Mouse (Mus musculus): ENCODE results near the gene Tnnt2. TPM values are rescaled to one million over a fixed set of nuclear protein-coding genes. Genes with fewer than 3 reads are reported as not detected.
A peak's percentile ranks its signal among the peaks of the same experiment; 100 is the strongest.

The Tnnt2 gene
- polyA plus RNA-seq, 1 experiment from 2014 or later, result 48.4 TPM

DNA sequence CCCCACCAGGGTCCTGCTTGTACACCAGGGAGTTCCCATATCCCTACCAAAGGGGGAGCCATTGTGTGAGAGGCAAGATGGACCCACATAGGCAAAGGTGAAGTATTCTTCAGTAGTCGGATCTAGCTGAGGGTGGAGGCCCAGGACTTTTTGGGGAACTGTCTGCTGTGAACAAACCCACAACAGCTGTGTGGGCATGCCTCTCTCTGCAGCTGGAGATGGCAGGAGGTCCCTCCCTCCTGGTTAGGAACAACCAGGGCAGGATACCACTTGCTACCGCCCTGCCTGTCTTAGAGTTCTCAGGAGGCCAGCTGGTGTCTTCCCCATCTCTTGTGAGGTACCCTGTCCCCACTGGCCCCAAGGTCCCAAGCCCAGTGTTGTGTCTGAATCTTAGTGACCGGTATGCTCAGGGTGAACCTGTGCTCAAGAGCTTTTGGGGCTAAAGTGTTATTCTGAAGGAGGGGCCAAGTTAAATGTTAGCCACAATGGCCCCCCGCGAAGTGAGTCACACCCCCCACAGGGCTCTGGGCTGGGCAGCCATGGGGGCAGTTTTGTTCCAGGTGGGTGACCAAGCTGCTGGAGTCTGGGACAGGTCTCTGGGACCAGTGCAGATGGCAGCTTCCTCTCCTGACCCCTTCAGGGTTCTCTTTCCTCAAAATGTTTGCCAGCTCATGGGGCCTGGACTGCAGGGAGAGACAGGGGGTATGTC lies 22.3 kb upstream of the Tnnt2 start:
- 77% methylated on average over 5 of the region's 5 CpGs for WGBS
- H3K4me1 ChIP-seq (ENCODE audit: control insufficient read depth, insufficient read depth, low read length), result peaks cover 20% of the 10 kb centered on the region; the same call in 1 of the 2 replicates
- ATAC-seq (ENCODE audit: insufficient read depth, low FRiP score), result no peak
- peak overlapping the region; percentile 95 for H3K27ac ChIP-seq (ENCODE audit: low read length)
- no peak overlapping the region for H3K4me3 ChIP-seq (replicated peaks; ENCODE audit: low read length)
- H3K36me3 ChIP-seq (ENCODE audit: control insufficient read depth, insufficient read depth, low read length), result no peaks in the 10 kb centered on the region
- H3K9ac ChIP-seq (ENCODE audit: low read length), result 0 out of 2 replicates have a peak overlapping the region, but pooled peaks have one; percentile 23
- H3K4me2 ChIP-seq (ENCODE audit: low read depth, low read length), result no peak overlapping the region
- H3K9me3 ChIP-seq (replicated peaks; ENCODE audit: control insufficient read depth, low read length), result no peaks in the 10 kb centered on the region
- no peaks in the 10 kb centered on the region for H3K27me3 ChIP-seq (ENCODE audit: control insufficient read depth, insufficient read depth, low read length)

- 64% methylated on average over 5 of the region's 5 CpGs for WGBS
- Histone ChIP-seq H3K4me2 (ENCODE audit: low read depth, low read length) (no peak overlapping the region), H3K27ac (ENCODE audit: low read length) (peak overlapping the region; percentile 95), H3K4me1 (ENCODE audit: control insufficient read depth, insufficient read depth, low read length) (peaks cover 23% of the 10 kb centered on the region; the same call in 1 of the 2 replicates), H3K9me3 (replicated peaks; ENCODE audit: control insufficient read depth, low read length) (no peaks in the 10 kb centered on the region), H3K4me3 (replicated peaks; ENCODE audit: low read length) (no peak overlapping the region), H3K9ac (ENCODE audit: low read length) (no peak overlapping the region), H3K36me3 (ENCODE audit: control insufficient read depth, insufficient read depth, low read length) (no peaks in the 10 kb centered on the region), H3K27me3 (ENCODE audit: control insufficient read depth, insufficient read depth, low read length) (peaks cover 3% of the 10 kb centered on the region; the same call in 1 of the 2 replicates)
- ATAC-seq (ENCODE audit: insufficient read depth, low FRiP score), result no peak
These were observed 21.6 kb upstream of the Tnnt2 start for GRCm38 (mm10) chr1:135814531-135814930.

DNA sequence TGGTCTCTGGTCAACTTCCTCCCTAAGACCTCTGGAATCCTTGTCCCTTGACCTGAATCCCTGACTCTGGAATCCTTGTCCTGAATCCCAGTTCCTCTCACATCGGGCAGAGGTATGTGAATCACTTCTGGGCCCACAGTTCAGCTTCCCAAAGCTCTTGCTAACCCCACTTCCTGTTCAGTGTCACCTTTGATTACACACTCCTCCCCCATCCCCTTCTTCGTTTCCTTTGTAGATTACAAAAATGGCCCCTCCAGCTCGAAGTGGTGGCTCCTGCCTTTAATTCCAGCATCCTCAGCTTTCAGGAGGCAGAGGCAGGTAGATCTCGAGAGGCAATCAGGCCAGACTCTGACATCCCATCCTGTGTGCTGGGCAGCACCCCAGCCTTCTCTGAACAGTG lies 18.6 kb upstream of the Tnnt2 start:
- H3K9ac ChIP-seq (ENCODE audit: low read length), result no peak overlapping the region
- H3K27me3 ChIP-seq (ENCODE audit: control insufficient read depth, insufficient read depth, low read length), result peaks cover 7% of the 10 kb centered on the region; the same call in 1 of the 2 replicates
- H3K4me2 ChIP-seq (ENCODE audit: low read depth, low read length), result peak overlapping the region; percentile 84
- no peaks in the 10 kb centered on the region for H3K9me3 ChIP-seq (replicated peaks; ENCODE audit: control insufficient read depth, low read length)
- H3K4me1 ChIP-seq (ENCODE audit: control insufficient read depth, insufficient read depth, low read length), result peaks cover 28% of the 10 kb centered on the region
- no peak for ATAC-seq (ENCODE audit: insufficient read depth, low FRiP score)
- H3K27ac ChIP-seq (ENCODE audit: low read length), result no peak overlapping the region
- WGBS, result 42% methylated on average over 4 of the region's 4 CpGs
- no peak overlapping the region for H3K4me3 ChIP-seq (replicated peaks; ENCODE audit: low read length)
- no peaks in the 10 kb centered on the region for H3K36me3 ChIP-seq (ENCODE audit: control insufficient read depth, insufficient read depth, low read length)

GRCm38 (mm10) chr1:135818481-135819086 lies 17.6 kb upstream of the Tnnt2 start, which contains the start of gene Lad1:
Gene Lad1, plus strand, starts transcription at chr1:135818598.
- peak within 1 kb of the TSS; percentile 89 for H3K27ac ChIP-seq (ENCODE audit: low read length)
- peak within 1 kb of the TSS; percentile 76 for H3K9ac ChIP-seq (ENCODE audit: low read length)
- peak within 1 kb of the TSS; percentile 84 for H3K4me2 ChIP-seq (ENCODE audit: low read depth, low read length)
- H3K4me1 ChIP-seq (ENCODE audit: control insufficient read depth, insufficient read depth, low read length), result peaks cover 28% of the 10 kb centered on the region
- WGBS, result under 1% methylated on average over 63 of the region's 63 CpGs
- H3K4me3 ChIP-seq (replicated peaks; ENCODE audit: low read length), result peak within 1 kb of the TSS; percentile 57
- peak; percentile 78 for ATAC-seq (ENCODE audit: insufficient read depth, low FRiP score)
- H3K36me3 ChIP-seq (ENCODE audit: control insufficient read depth, insufficient read depth, low read length), result no peaks in the 10 kb centered on the region
- no peaks in the 10 kb centered on the region for H3K9me3 ChIP-seq (replicated peaks; ENCODE audit: control insufficient read depth, low read length)
- peaks cover 7% of the 10 kb centered on the region; the same call in 1 of the 2 replicates for H3K27me3 ChIP-seq (ENCODE audit: control insufficient read depth, insufficient read depth, low read length)

DNA sequence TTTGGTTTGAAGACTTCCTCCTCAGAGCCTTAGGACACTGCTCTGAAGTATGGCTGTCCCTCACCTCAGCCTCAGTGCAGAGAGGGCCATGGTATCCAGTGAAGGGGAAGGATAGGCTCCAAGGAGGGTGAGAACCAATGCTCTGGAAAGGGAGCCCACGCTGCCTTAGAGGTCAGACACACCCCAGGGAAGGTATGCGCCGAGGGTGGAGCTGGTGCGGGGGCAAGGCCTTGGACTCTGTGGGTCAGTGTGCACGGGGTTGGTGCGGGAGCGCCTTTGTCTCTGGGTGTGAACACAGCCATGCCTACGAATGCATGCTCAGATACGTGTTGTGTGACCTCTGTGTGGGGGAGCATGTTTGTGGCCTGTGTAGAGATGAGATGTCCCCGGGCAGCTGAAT lies 16.1 kb upstream of the Tnnt2 start:
- no peaks in the 10 kb centered on the region for H3K9me3 ChIP-seq (replicated peaks; ENCODE audit: control insufficient read depth, low read length)
- H3K27ac ChIP-seq (ENCODE audit: low read length), result peak overlapping the region; percentile 89
- H3K4me2 ChIP-seq (ENCODE audit: low read depth, low read length), result peak overlapping the region; percentile 84
- peaks cover 22% of the 10 kb centered on the region for H3K4me1 ChIP-seq (ENCODE audit: control insufficient read depth, insufficient read depth, low read length)
- peaks cover 7% of the 10 kb centered on the region; the same call in 1 of the 2 replicates for H3K27me3 ChIP-seq (ENCODE audit: control insufficient read depth, insufficient read depth, low read length)
- peak overlapping the region; percentile 76 for H3K9ac ChIP-seq (ENCODE audit: low read length)
- H3K4me3 ChIP-seq (replicated peaks; ENCODE audit: low read length), result peak overlapping the region; percentile 57
- ATAC-seq (ENCODE audit: insufficient read depth, low FRiP score), result peak; percentile 70
- 72% methylated on average over 10 of the region's 10 CpGs for WGBS
- no peaks in the 10 kb centered on the region for H3K36me3 ChIP-seq (ENCODE audit: control insufficient read depth, insufficient read depth, low read length)

GRCm38 (mm10) chr1:135820736-135821364 lies 15.3 kb upstream of the Tnnt2 start:
- WGBS, result 63% methylated on average over 16 of the region's 16 CpGs
- peak overlapping the region; percentile 84 for H3K4me2 ChIP-seq (ENCODE audit: low read depth, low read length)
- H3K27ac ChIP-seq (ENCODE audit: low read length), result peak overlapping the region; percentile 89
- peaks cover 7% of the 10 kb centered on the region; the same call in 1 of the 2 replicates for H3K27me3 ChIP-seq (ENCODE audit: control insufficient read depth, insufficient read depth, low read length)
- peak overlapping the region; percentile 76 for H3K9ac ChIP-seq (ENCODE audit: low read length)
- H3K9me3 ChIP-seq (replicated peaks; ENCODE audit: control insufficient read depth, low read length), result no peaks in the 10 kb centered on the region
- peak overlapping the region; percentile 57 for H3K4me3 ChIP-seq (replicated peaks; ENCODE audit: low read length)
- no peaks in the 10 kb centered on the region for H3K36me3 ChIP-seq (ENCODE audit: control insufficient read depth, insufficient read depth, low read length)
- ATAC-seq (ENCODE audit: insufficient read depth, low FRiP score), result peak; percentile 34; the same call in 1 of the 2 replicates
- peaks cover 22% of the 10 kb centered on the region for H3K4me1 ChIP-seq (ENCODE audit: control insufficient read depth, insufficient read depth, low read length)

DNA sequence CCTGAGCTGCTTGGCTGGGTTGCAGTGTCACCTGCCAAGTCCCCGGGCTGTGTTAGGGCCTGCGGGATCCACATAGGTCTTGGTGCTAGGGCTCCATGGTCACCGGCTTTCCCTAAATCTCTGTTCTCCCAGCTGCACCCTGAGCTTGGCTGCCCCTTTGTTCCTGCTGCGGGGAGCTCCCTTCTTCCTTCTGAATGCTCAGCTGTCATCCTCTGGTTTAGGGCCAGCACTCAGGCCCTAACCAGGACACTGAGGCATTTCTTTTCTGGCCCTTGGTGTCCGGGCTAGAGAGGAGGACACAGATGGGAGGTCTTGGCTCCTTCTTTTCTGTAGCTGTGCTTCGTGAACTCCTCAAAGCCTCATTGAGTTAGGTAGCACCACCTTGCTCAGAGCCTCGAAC lies 14.4 kb upstream of the Tnnt2 start:
- Histone ChIP-seq H3K27ac (ENCODE audit: low read length) (peak overlapping the region; percentile 89), H3K4me3 (replicated peaks; ENCODE audit: low read length) (peak overlapping the region; percentile 57), H3K9me3 (replicated peaks; ENCODE audit: control insufficient read depth, low read length) (no peaks in the 10 kb centered on the region), H3K4me1 (ENCODE audit: control insufficient read depth, insufficient read depth, low read length) (peaks cover 22% of the 10 kb centered on the region), H3K4me2 (ENCODE audit: low read depth, low read length) (peak overlapping the region; percentile 84), H3K27me3 (ENCODE audit: control insufficient read depth, insufficient read depth, low read length) (peaks cover 7% of the 10 kb centered on the region; the same call in 1 of the 2 replicates), H3K9ac (ENCODE audit: low read length) (peak overlapping the region; percentile 66), H3K36me3 (ENCODE audit: control insufficient read depth, insufficient read depth, low read length) (no peaks in the 10 kb centered on the region)
- WGBS, result 69% methylated on average over 7 of the region's 7 CpGs
- ATAC-seq (ENCODE audit: insufficient read depth, low FRiP score), result no peak

DNA sequence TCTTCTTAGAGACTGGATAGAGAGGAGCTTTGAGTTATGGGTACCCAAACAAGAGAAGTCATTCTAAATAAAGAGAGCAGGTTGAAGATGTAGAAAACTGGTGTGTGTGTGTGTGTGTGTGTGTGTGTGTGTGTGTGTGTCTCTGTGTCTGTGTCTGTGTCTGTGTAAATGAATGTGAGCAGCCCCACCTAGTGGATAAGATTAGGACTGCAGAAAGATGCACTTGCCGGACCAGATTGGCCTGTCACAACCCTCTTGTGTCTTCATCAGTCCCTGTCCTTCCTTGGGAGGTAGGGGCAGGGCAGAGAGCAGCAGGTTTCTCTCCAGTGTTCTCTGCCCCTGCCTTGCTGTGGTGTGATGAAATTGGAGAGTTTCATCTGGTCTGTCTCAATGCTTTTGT lies 7.2 kb upstream of the Tnnt2 start:
- Histone ChIP-seq H3K9ac (ENCODE audit: low read length) (no peak overlapping the region), H3K4me3 (replicated peaks; ENCODE audit: low read length) (no peak overlapping the region), H3K27me3 (ENCODE audit: control insufficient read depth, insufficient read depth, low read length) (no peaks in the 10 kb centered on the region), H3K36me3 (ENCODE audit: control insufficient read depth, insufficient read depth, low read length) (no peaks in the 10 kb centered on the region), H3K4me1 (ENCODE audit: control insufficient read depth, insufficient read depth, low read length) (peaks cover 4% of the 10 kb centered on the region; the same call in 1 of the 2 replicates), H3K27ac (ENCODE audit: low read length) (no peak overlapping the region), H3K9me3 (replicated peaks; ENCODE audit: control insufficient read depth, low read length) (no peaks in the 10 kb centered on the region), H3K4me2 (ENCODE audit: low read depth, low read length) (no peak overlapping the region)
- no peak for ATAC-seq (ENCODE audit: insufficient read depth, low FRiP score)
- 14% methylated on average over 1 of the region's 1 CpGs for WGBS

Measured in stomach, embryonic 16.5 days (tissue).